Mouse (Mus musculus): ENCODE measurements around the gene Plrg1. TPM values are rescaled to one million over a fixed set of nuclear protein-coding genes. Genes with fewer than 3 reads are reported as not detected.

The Plrg1 gene
- polyA plus RNA-seq, 1 experiment from 2014 or later, result 112 TPM

GRCm38 (mm10) chr3:83068869-83069268 is 13.5 kb downstream of the Plrg1 start:
- Histone ChIP-seq H3K4me1 (replicated peaks; ENCODE audit: control insufficient read depth, insufficient read depth, low read length) (no peaks in the 10 kb centered on the region), H3K4me3 (replicated peaks; ENCODE audit: low read length) (no peak overlapping the region), H3K27me3 (replicated peaks; ENCODE audit: control insufficient read depth, insufficient read depth, low read length) (no peaks in the 10 kb centered on the region), H3K36me3 (ENCODE audit: control insufficient read depth, insufficient read depth) (peaks cover 49% of the 10 kb centered on the region), H3K4me2 (ENCODE audit: low read length) (no peak overlapping the region), H3K9ac (replicated peaks; ENCODE audit: low read depth, low read length) (no peak overlapping the region), H3K9me3 (ENCODE audit: control insufficient read depth, low read length) (no peaks in the 10 kb centered on the region), H3K27ac (ENCODE audit: low read length) (no peak overlapping the region)
- ATAC-seq, result no peak
- WGBS, result 95% methylated on average over 13 of the region's 13 CpGs

DNA sequence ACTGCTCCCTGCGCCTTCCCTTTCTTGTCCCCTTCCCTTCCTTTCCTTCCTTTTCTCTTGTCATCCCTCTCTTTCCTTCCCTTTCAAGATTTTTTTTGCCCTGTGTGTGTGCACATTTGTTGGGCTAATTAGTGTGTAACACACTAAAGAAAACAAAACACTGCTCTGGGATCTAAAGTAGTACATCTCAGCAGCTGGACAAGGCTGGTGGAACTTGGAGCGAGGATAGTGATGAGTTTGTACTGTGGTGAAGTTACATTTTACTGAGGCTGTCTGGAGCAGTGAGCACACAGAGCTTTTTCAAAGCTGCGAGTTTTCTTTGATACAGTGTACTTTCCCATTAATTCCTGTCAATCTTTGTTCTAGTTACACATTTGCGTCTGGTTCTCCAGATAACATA is 14.9 kb downstream of the Plrg1 start:
- Histone ChIP-seq H3K36me3 (ENCODE audit: control insufficient read depth, insufficient read depth) (peaks cover 49% of the 10 kb centered on the region), H3K4me3 (replicated peaks; ENCODE audit: low read length) (no peak overlapping the region), H3K9ac (replicated peaks; ENCODE audit: low read depth, low read length) (no peak overlapping the region), H3K27me3 (replicated peaks; ENCODE audit: control insufficient read depth, insufficient read depth, low read length) (no peaks in the 10 kb centered on the region), H3K4me2 (ENCODE audit: low read length) (no peak overlapping the region), H3K4me1 (replicated peaks; ENCODE audit: control insufficient read depth, insufficient read depth, low read length) (no peaks in the 10 kb centered on the region), H3K27ac (ENCODE audit: low read length) (no peak overlapping the region), H3K9me3 (ENCODE audit: control insufficient read depth, low read length) (no peaks in the 10 kb centered on the region)
- 84% methylated on average over 4 of the region's 4 CpGs for WGBS
- ATAC-seq, result no peak

DNA sequence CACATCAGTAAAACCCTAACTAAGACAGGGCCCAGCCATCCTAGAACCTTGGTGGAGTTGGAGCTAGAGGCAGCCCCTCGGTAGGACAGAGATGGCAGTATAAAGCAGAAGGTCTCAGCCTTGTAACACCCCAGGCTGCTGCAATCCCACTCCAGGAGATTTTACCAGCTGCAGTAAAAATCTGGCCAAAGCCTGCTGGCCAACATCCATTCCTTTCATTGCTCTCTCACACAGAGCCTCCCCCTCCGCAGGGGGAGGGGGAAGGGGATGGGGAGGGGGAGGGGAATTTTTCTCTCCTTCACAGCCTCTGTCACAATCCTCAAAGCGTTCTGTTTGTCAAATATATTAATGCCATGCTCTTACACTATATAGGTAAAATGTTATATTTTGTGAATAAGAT is 21.2 kb downstream of the Plrg1 start:
- H3K9ac ChIP-seq (replicated peaks; ENCODE audit: low read depth, low read length), result no peak overlapping the region
- H3K4me3 ChIP-seq (replicated peaks; ENCODE audit: low read length), result no peak overlapping the region
- peak; percentile 52 for ATAC-seq
- no peaks in the 10 kb centered on the region for H3K27me3 ChIP-seq (replicated peaks; ENCODE audit: control insufficient read depth, insufficient read depth, low read length)
- 23% methylated on average over 2 of the region's 3 CpGs for WGBS
- H3K9me3 ChIP-seq (ENCODE audit: control insufficient read depth, low read length), result no peaks in the 10 kb centered on the region
- peaks cover 10% of the 10 kb centered on the region for H3K36me3 ChIP-seq (ENCODE audit: control insufficient read depth, insufficient read depth)
- H3K4me1 ChIP-seq (replicated peaks; ENCODE audit: control insufficient read depth, insufficient read depth, low read length), result peaks cover 11% of the 10 kb centered on the region
- H3K4me2 ChIP-seq (ENCODE audit: low read length), result no peak overlapping the region
- H3K27ac ChIP-seq (ENCODE audit: low read length), result no peak overlapping the region

- Histone ChIP-seq H3K36me3 (ENCODE audit: control insufficient read depth, insufficient read depth) (no peaks in the 10 kb centered on the region), H3K9me3 (ENCODE audit: control insufficient read depth, low read length) (no peaks in the 10 kb centered on the region), H3K9ac (replicated peaks; ENCODE audit: low read depth, low read length) (no peak overlapping the region), H3K4me2 (ENCODE audit: low read length) (peak overlapping the region; percentile 42), H3K27ac (ENCODE audit: low read length) (no peak overlapping the region), H3K27me3 (replicated peaks; ENCODE audit: control insufficient read depth, insufficient read depth, low read length) (no peaks in the 10 kb centered on the region), H3K4me3 (replicated peaks; ENCODE audit: low read length) (peak overlapping the region; percentile 19; the same call in 1 of the 2 replicates), H3K4me1 (replicated peaks; ENCODE audit: control insufficient read depth, insufficient read depth, low read length) (peaks cover 11% of the 10 kb centered on the region)
- peak; percentile 75 for ATAC-seq
- 3% methylated on average over 11 of the region's 11 CpGs for WGBS
These were observed 25.3 kb downstream of the Plrg1 start for GRCm38 (mm10) chr3:83080567-83081055.

GRCm38 (mm10) chr3:83097586-83097985 is 42.3 kb downstream of the Plrg1 start:
- Histone ChIP-seq H3K27me3 (replicated peaks; ENCODE audit: control insufficient read depth, insufficient read depth, low read length) (peaks cover 5% of the 10 kb centered on the region; the same call in 1 of the 2 replicates), H3K9ac (replicated peaks; ENCODE audit: low read depth, low read length) (no peak overlapping the region), H3K4me1 (replicated peaks; ENCODE audit: control insufficient read depth, insufficient read depth, low read length) (peaks cover 21% of the 10 kb centered on the region), H3K4me3 (replicated peaks; ENCODE audit: low read length) (no peak overlapping the region), H3K4me2 (ENCODE audit: low read length) (no peak overlapping the region), H3K9me3 (ENCODE audit: control insufficient read depth, low read length) (no peaks in the 10 kb centered on the region), H3K36me3 (ENCODE audit: control insufficient read depth, insufficient read depth) (no peaks in the 10 kb centered on the region), H3K27ac (ENCODE audit: low read length) (peak overlapping the region; percentile 37; the same call in 1 of the 2 replicates)
- WGBS, result 8% methylated on average over 6 of the region's 6 CpGs
- ATAC-seq, result no peak

- WGBS, result under 1% methylated on average over 14 of the region's 14 CpGs
- peak overlapping the region; percentile 13 for H3K4me3 ChIP-seq (replicated peaks; ENCODE audit: low read length)
These were observed 43.3 kb downstream of the Plrg1 start for GRCm38 (mm10) chr3:83098546-83099034.

GRCm38 (mm10) chr3:83099139-83099538 is 43.8 kb downstream of the Plrg1 start:
- ATAC-seq, result peak; percentile 55
- Histone ChIP-seq H3K27ac (ENCODE audit: low read length) (peak overlapping the region; percentile 82), H3K9me3 (ENCODE audit: control insufficient read depth, low read length) (no peaks in the 10 kb centered on the region), H3K9ac (replicated peaks; ENCODE audit: low read depth, low read length) (peak overlapping the region; percentile 52), H3K4me2 (ENCODE audit: low read length) (peak overlapping the region; percentile 44), H3K27me3 (replicated peaks; ENCODE audit: control insufficient read depth, insufficient read depth, low read length) (peaks cover 5% of the 10 kb centered on the region; the same call in 1 of the 2 replicates), H3K4me1 (replicated peaks; ENCODE audit: control insufficient read depth, insufficient read depth, low read length) (peaks cover 21% of the 10 kb centered on the region), H3K36me3 (ENCODE audit: control insufficient read depth, insufficient read depth) (no peaks in the 10 kb centered on the region), H3K4me3 (replicated peaks; ENCODE audit: low read length) (peak overlapping the region; percentile 13; the same call in 1 of the 2 replicates)
- 68% methylated on average over 1 of the region's 1 CpGs for WGBS

More at GRCm38 (mm10) chr3:83098546-83099034, 43.3 kb downstream of the Plrg1 start:
- Histone ChIP-seq H3K4me1 (replicated peaks; ENCODE audit: control insufficient read depth, insufficient read depth, low read length) (peaks cover 21% of the 10 kb centered on the region), H3K27ac (ENCODE audit: low read length) (peak overlapping the region; percentile 82), H3K9me3 (ENCODE audit: control insufficient read depth, low read length) (no peaks in the 10 kb centered on the region), H3K36me3 (ENCODE audit: control insufficient read depth, insufficient read depth) (no peaks in the 10 kb centered on the region), H3K9ac (replicated peaks; ENCODE audit: low read depth, low read length) (peak overlapping the region; percentile 52), H3K4me2 (ENCODE audit: low read length) (peak overlapping the region; percentile 44), H3K27me3 (replicated peaks; ENCODE audit: control insufficient read depth, insufficient read depth, low read length) (peaks cover 5% of the 10 kb centered on the region; the same call in 1 of the 2 replicates)
- peak; percentile 91 for ATAC-seq

- Histone ChIP-seq H3K4me1 (replicated peaks; ENCODE audit: control insufficient read depth, insufficient read depth, low read length) (peaks cover 21% of the 10 kb centered on the region), H3K4me3 (replicated peaks; ENCODE audit: low read length) (no peak overlapping the region), H3K4me2 (ENCODE audit: low read length) (no peak overlapping the region), H3K27ac (ENCODE audit: low read length) (no peak overlapping the region; the same call in 1 of the 2 replicates), H3K9me3 (ENCODE audit: control insufficient read depth, low read length) (no peaks in the 10 kb centered on the region), H3K36me3 (ENCODE audit: control insufficient read depth, insufficient read depth) (no peaks in the 10 kb centered on the region), H3K27me3 (replicated peaks; ENCODE audit: control insufficient read depth, insufficient read depth, low read length) (peaks cover 5% of the 10 kb centered on the region; the same call in 1 of the 2 replicates), H3K9ac (replicated peaks; ENCODE audit: low read depth, low read length) (0 out of 2 replicates have a peak overlapping the region, but pooled peaks have one; percentile 1)
- no peak for ATAC-seq
- 62% methylated on average over 6 of the region's 6 CpGs for WGBS
These were observed 44.3 kb downstream of the Plrg1 start for GRCm38 (mm10) chr3:83099651-83100050.

GRCm38 (mm10) chr3:83102286-83102685 is 47.0 kb downstream of the Plrg1 start:
- ATAC-seq, result no peak
- Histone ChIP-seq H3K4me3 (replicated peaks; ENCODE audit: low read length) (no peak overlapping the region), H3K9ac (replicated peaks; ENCODE audit: low read depth, low read length) (no peak overlapping the region), H3K9me3 (ENCODE audit: control insufficient read depth, low read length) (no peaks in the 10 kb centered on the region), H3K4me1 (replicated peaks; ENCODE audit: control insufficient read depth, insufficient read depth, low read length) (peaks cover 19% of the 10 kb centered on the region), H3K36me3 (ENCODE audit: control insufficient read depth, insufficient read depth) (no peaks in the 10 kb centered on the region), H3K27me3 (replicated peaks; ENCODE audit: control insufficient read depth, insufficient read depth, low read length) (peaks cover 3% of the 10 kb centered on the region; the same call in 1 of the 2 replicates), H3K27ac (ENCODE audit: low read length) (no peak overlapping the region), H3K4me2 (ENCODE audit: low read length) (no peak overlapping the region)
- 96% methylated on average over 6 of the region's 6 CpGs for WGBS
